Mouse (Mus musculus) hematopoietic multipotent progenitor cell, adult 10-12 weeks (in vitro differentiated cells): ENCODE measurements around the gene Eif4ebp2. TPM values are rescaled to one million over a fixed set of nuclear protein-coding genes. Genes with fewer than 3 reads are reported as not detected.

ENCODE experiments used
- polyA plus RNA-seq: library from polyadenylated mRNA; stranded (reverse); fragments of >175 nt; gene quantifications from 2 replicates; pipeline ENCODE4 v1.2.3, GENCODE M21; 2012; ENCODE audit warnings: low replicate concordance

The Eif4ebp2 gene
- 98.6 and 162 TPM in 2 replicates for polyA plus RNA-seq

GRCm38 (mm10) chr10:61452645-61453044 lies at the start of gene Eif4ebp2:
Eif4ebp2 (minus strand) TSS chr10:61452661.

GRCm38 (mm10) chr10:61475594-61476439 lies 23.4 kb upstream of the Eif4ebp2 start, which contains the start of gene Lrrc20:
Lrrc20 (plus strand) TSS chr10:61475801.

DNA sequence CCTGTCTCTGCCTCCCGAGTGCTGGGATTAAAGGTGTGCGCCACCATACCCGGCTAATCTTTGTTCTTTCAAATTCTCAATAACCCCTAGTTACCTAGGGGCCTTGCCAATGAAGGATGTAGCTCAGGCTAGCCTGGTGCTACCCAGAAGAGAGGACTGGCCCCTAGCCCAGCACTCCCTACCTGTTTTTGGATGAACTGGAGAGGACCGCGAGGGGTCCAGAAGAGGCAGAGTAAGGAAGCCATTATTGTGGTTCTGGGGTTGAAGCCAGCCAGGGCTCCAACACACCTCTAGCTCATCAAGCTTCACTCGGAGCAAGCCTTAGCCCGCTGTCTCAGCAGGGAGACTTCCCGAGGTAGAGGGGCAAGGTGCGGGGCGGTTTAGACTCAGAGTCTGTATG lies 34.8 kb downstream of the Eif4ebp2 start, which contains the start of gene Nodal:
Nodal (plus strand) TSS at position 301 of the 400 bp plus-strand sequence.

GRCm38 (mm10) chr10:61383021-61383714 lies 69.3 kb downstream of the Eif4ebp2 start, which contains the start of gene Pald1:
Pald1 (minus strand) TSS chr10:61383530.

Other genes with a start within 250 kb of the Eif4ebp2 start
- 11.6 and 35.9 TPM in 2 replicates for gene Adamts14, start 179.2 kb downstream of the Eif4ebp2 start, polyA plus RNA-seq
- 12.6 and 30.9 TPM in 2 replicates for gene Prf1, start 154.8 kb downstream of the Eif4ebp2 start, polyA plus RNA-seq
- gene Pald1, start 69.1 kb downstream of the Eif4ebp2 start, polyA plus RNA-seq: 2.3 and 2.8 TPM in 2 replicates
- 0.12 TPM in 1 of 2 replicates, not detected in the other for gene Nodal, start 34.7 kb downstream of the Eif4ebp2 start, polyA plus RNA-seq
- 5.3 and 10.9 TPM in 2 replicates for gene Lrrc20, start 23.1 kb upstream of the Eif4ebp2 start, polyA plus RNA-seq
- gene Npffr1, start 142.8 kb upstream of the Eif4ebp2 start, polyA plus RNA-seq: not detected in 2 replicates
- 8.3 and 12.5 TPM in 2 replicates for gene Ppa1, start 195.9 kb upstream of the Eif4ebp2 start, polyA plus RNA-seq
- gene Sar1a, start 227.6 kb upstream of the Eif4ebp2 start, polyA plus RNA-seq: 52.4 and 60.7 TPM in 2 replicates
- 79.5 and 229 TPM in 2 replicates for gene Tysnd1, start 242.9 kb upstream of the Eif4ebp2 start, polyA plus RNA-seq